Mouse (Mus musculus): Measurements from ENCODE around the gene Kirrel. TPM values are rescaled to one million over a fixed set of nuclear protein-coding genes. Genes with fewer than 3 reads are reported as not detected.

The Kirrel gene
- total and polyA plus RNA-seq, 3 experiments = not detected

DNA sequence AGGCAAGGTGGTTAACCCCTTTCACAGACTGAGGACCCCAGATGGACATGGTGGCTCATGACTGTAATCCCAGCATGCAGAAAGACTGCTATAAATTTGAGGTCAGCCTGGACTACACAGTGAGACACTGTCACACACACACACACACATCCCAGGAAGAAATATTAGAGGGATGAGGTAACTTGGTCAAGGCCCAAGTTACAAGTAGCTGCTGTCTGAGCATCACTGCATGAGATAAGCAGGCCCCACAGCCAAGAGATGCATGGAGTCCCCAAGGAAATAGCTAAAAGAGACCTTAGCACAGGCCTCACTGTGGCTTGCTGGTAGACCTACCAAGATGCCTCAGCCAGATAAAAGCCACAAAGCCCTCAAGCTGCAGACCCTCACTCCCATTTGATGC is 39.6 kb downstream of the Kirrel start:
- Histone ChIP-seq H3K27me3 (ENCODE audit: control insufficient read depth in 1 of 2, insufficient read depth in 2 of 2, low read length in 2 of 2) (no peaks in the 10 kb centered on the region), H3K36me3 (ENCODE audit: control insufficient read depth in 1 of 2, insufficient read depth in 2 of 2, low read length in 2 of 2) (no peaks in the 10 kb centered on the region), H3K4me3 (ENCODE audit: control insufficient read depth in 1 of 2, insufficient read depth in 1 of 2, low read depth in 2 of 2, low read length in 2 of 2) (no peak overlapping the region), H3K9me3 (replicated peaks; ENCODE audit: insufficient read depth, low read length) (no peaks in the 10 kb centered on the region), H3K27ac (ENCODE audit: control insufficient read depth, low read depth, low read length) (no peak overlapping the region), H3K79me2 (ENCODE audit: control insufficient read depth, insufficient read depth, low read length, poor library complexity) (no peaks in the 10 kb centered on the region), H3K9ac (ENCODE audit: control insufficient read depth, low read depth, low read length, poor library complexity, severe bottlenecking) (no peak overlapping the region), H3K4me1 (ENCODE audit: control insufficient read depth in 1 of 2, insufficient read depth in 2 of 2, low read length in 2 of 2) (no peaks in the 10 kb centered on the region)
- DNase-seq (ENCODE audit: low read depth, low spot score) = no peak
- TF ChIP-seq POLR2AphosphoS5 (IDR thresholded peaks at IDR 0.05; ENCODE audit: borderline replicate concordance, low read depth, low read length) (no peak), MAX (IDR thresholded peaks at IDR 0.05; ENCODE audit: low read length) (no peak)

DNA sequence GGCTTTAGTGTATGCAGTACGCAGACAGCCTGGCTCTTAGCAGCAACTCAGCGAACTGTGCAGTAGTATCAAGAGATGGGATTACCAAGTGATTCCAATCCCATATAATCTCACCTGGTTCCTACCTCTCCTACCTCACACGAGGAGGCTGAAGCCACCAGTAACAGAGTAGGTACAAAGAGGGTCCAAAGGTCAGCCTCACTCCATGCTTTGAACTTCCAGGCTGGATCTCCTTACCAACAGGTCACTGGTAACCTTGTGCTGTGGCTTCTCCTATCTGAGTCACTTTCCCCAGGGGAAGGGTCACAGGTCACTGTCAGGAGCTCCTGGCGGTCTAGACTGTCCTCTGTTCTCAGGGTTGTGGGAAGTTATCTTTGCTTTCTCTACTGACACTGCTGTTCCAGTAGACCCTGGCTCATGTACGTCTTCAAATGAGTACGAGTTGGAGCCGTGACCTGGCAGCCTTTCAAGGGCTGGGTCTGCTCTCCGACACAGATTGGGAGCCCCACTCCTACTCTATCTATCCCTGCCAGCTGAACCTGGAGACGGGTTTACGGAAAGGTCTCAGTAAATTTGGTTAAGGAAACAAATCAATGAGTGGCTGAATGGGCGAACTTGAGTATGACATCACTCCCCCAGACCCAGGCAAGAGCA is 42.7 kb downstream of the Kirrel start:
- Histone ChIP-seq H3K9me3 (replicated peaks; ENCODE audit: insufficient read depth, low read length) (no peaks in the 10 kb centered on the region), H3K4me3 (ENCODE audit: control insufficient read depth in 1 of 2, insufficient read depth in 1 of 2, low read depth in 2 of 2, low read length in 2 of 2) (no peak overlapping the region), H3K79me2 (ENCODE audit: control insufficient read depth, insufficient read depth, low read length, poor library complexity) (no peaks in the 10 kb centered on the region), H3K9ac (ENCODE audit: control insufficient read depth, low read depth, low read length, poor library complexity, severe bottlenecking) (no peak overlapping the region), H3K27me3 (ENCODE audit: control insufficient read depth in 1 of 2, insufficient read depth in 2 of 2, low read length in 2 of 2) (no peaks in the 10 kb centered on the region), H3K27ac (ENCODE audit: control insufficient read depth, low read depth, low read length) (no peak overlapping the region), H3K36me3 (ENCODE audit: control insufficient read depth in 1 of 2, insufficient read depth in 2 of 2, low read length in 2 of 2) (no peaks in the 10 kb centered on the region), H3K4me1 (ENCODE audit: control insufficient read depth in 1 of 2, insufficient read depth in 2 of 2, low read length in 2 of 2) (no peaks in the 10 kb centered on the region)
- TF ChIP-seq MAZ (IDR thresholded peaks at IDR 0.05; ENCODE audit: low read depth, low read length) (no peak), ZKSCAN1 (IDR thresholded peaks at IDR 0.05; ENCODE audit: low read depth, low read length) (no peak), MYC (IDR thresholded peaks at IDR 0.05; ENCODE audit: low read depth, low read length) (no peak)
- no peak for DNase-seq (ENCODE audit: low read depth, low spot score)

DNA sequence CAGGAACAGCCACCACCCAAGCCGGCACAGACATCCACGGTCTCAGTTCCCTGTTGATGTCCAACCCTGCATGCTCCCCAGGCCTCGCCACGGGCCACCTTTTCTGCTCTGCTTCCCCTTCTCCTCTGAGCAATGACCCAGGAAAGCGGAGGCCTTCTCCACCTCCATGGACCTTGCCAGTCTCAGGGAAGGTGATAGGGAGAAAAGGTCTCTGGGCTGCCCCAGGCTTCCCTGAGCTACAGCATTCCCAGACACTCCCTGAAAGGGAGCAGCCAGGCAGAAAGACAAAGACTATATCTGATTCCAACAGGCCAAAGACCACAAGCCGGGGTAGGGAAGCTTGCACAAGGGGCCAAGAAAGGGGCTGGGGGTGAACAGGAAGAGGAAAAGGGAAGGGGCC is 43.6 kb downstream of the Kirrel start:
- DNase-seq (ENCODE audit: low read depth, low spot score) = no peak
- Histone ChIP-seq H3K79me2 (ENCODE audit: control insufficient read depth, insufficient read depth, low read length, poor library complexity) (no peaks in the 10 kb centered on the region), H3K4me3 (ENCODE audit: control insufficient read depth in 1 of 2, insufficient read depth in 1 of 2, low read depth in 2 of 2, low read length in 2 of 2) (no peak overlapping the region), H3K9me3 (replicated peaks; ENCODE audit: insufficient read depth, low read length) (no peaks in the 10 kb centered on the region), H3K27me3 (ENCODE audit: control insufficient read depth in 1 of 2, insufficient read depth in 2 of 2, low read length in 2 of 2) (no peaks in the 10 kb centered on the region), H3K36me3 (ENCODE audit: control insufficient read depth in 1 of 2, insufficient read depth in 2 of 2, low read length in 2 of 2) (no peaks in the 10 kb centered on the region), H3K9ac (ENCODE audit: control insufficient read depth, low read depth, low read length, poor library complexity, severe bottlenecking) (no peak overlapping the region), H3K4me1 (ENCODE audit: control insufficient read depth in 1 of 2, insufficient read depth in 2 of 2, low read length in 2 of 2) (no peaks in the 10 kb centered on the region), H3K27ac (ENCODE audit: control insufficient read depth, low read depth, low read length) (no peak overlapping the region)
- TF ChIP-seq ETS1 (IDR thresholded peaks at IDR 0.05; ENCODE audit: low read depth, low read length) (no peak), RCOR1 (IDR thresholded peaks at IDR 0.05; ENCODE audit: low read depth, low read length) (no peak), GABPA (IDR thresholded peaks at IDR 0.05; ENCODE audit: low read depth, low read length) (no peak), POLR2AphosphoS5 (IDR thresholded peaks at IDR 0.05; ENCODE audit: borderline replicate concordance, low read depth, low read length) (no peak), MYB (IDR thresholded peaks at IDR 0.05; ENCODE audit: low read depth, low read length) (no peak), ZC3H11A (IDR thresholded peaks at IDR 0.05; ENCODE audit: low read depth, low read length) (no peak), CHD2 (IDR thresholded peaks at IDR 0.05; ENCODE audit: low read length) (no peak), TBP (IDR thresholded peaks at IDR 0.05; ENCODE audit: low read depth, low read length) (no peak), USF2 (IDR thresholded peaks at IDR 0.05; ENCODE audit: borderline replicate concordance in 1 of 2, insufficient read depth in 1 of 2, low read depth in 1 of 2, low read length in 2 of 2) (no peak), NRF1 (IDR thresholded peaks at IDR 0.05; ENCODE audit: insufficient read depth, low read depth, low read length, poor library complexity, severe bottlenecking) (no peak)

Data from MEL (cell line).